18 mouse cellular contexts compared by ENCODE assay signal in the genomic region with DNA sequence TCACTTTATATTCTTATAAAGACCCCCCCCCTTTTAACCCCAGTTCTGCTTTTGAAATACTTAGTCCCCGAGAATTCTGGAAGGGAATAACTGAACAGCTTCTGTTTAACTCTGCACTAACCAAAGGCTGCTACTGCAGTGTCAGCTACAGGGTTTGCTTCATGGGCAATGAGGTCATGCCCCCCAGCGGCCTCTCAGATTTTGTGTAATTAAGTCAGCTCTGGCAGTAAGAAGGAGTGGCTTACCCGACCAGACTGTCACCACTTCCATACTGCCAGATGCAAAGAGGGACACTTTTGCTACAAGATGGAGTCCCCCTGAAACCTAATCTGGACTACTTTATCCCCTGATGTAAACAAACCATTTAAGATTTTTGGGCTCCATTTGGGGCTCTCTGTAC.
DNase-seq lines count a peak whose midpoint lies in the region; ATAC-seq lines count a peak whose summit lies in the region.
"Had no signal": no experiment of that assay in that cellular context is flagged by ENCODE, and none has a peak within 500 bp of the region (broad histone marks: within the 10 kb centered on the region; RNA-seq: fewer than 3 reads in every experiment).

No protein-coding gene starts in this region.

- H3K27ac ChIP-seq in kidney, embryonic 14.5 days (ENCODE audit: low read depth, low read length): peak overlapping the region; percentile 84
- peak overlapping the region; percentile 76 for H3K27ac ChIP-seq in embryonic facial prominence, embryonic 10.5 days (replicated peaks)
- H3K27ac ChIP-seq in forebrain, embryonic 14.5 days (ENCODE audit: low read depth, low read length): no peak overlapping the region
- H3K27ac ChIP-seq: hindbrain, embryonic 12.5 days; liver, embryonic 14.5 days; macrophage; midbrain, embryonic 13.5 days had no signal

- no peak overlapping the region for H3K9ac ChIP-seq in kidney, embryonic 14.5 days (ENCODE audit: low read depth, low read length)
- H3K9ac ChIP-seq in forebrain, embryonic 14.5 days (ENCODE audit: low read length): no peak overlapping the region
- H3K9ac ChIP-seq: heart, embryonic 15.5 days; hindbrain, embryonic 12.5 days; liver, embryonic 14.5 days; midbrain, embryonic 13.5 days had no signal

- WGBS in kidney, embryonic 14.5 days: 28% methylated on average over 3 of the region's 3 CpGs
- WGBS in embryonic facial prominence, embryonic 10.5 days: 27% methylated on average over 3 of the region's 3 CpGs
- WGBS in forebrain, embryonic 14.5 days: 47% methylated on average over 3 of the region's 3 CpGs

- no peak overlapping the region for H3K4me2 ChIP-seq in kidney, embryonic 14.5 days (replicated peaks; ENCODE audit: low read depth, low read length)
- no peak overlapping the region for H3K4me2 ChIP-seq in forebrain, embryonic 14.5 days (ENCODE audit: low read length)
- H3K4me2 ChIP-seq: heart, embryonic 15.5 days; hindbrain, embryonic 12.5 days; midbrain, embryonic 13.5 days had no signal

- H3K27me3 ChIP-seq in kidney, embryonic 14.5 days (ENCODE audit: control insufficient read depth, insufficient read depth, low read length): no peaks in the 10 kb centered on the region
- no peaks in the 10 kb centered on the region for H3K27me3 ChIP-seq in embryonic facial prominence, embryonic 10.5 days (replicated peaks; ENCODE audit: low read depth, poor library complexity, severe bottlenecking)
- no peaks in the 10 kb centered on the region for H3K27me3 ChIP-seq in forebrain, embryonic 14.5 days (replicated peaks; ENCODE audit: control insufficient read depth, insufficient read depth, low read length)
- H3K27me3 ChIP-seq: CH12.LX; heart, embryonic 15.5 days; hindbrain, embryonic 12.5 days; midbrain, embryonic 13.5 days had no signal

- peaks cover 45% of the 10 kb centered on the region for H3K4me1 ChIP-seq in kidney, embryonic 14.5 days (ENCODE audit: control insufficient read depth, insufficient read depth, low read length)
- peaks cover 59% of the 10 kb centered on the region for H3K4me1 ChIP-seq in embryonic facial prominence, embryonic 10.5 days
- no peaks in the 10 kb centered on the region for H3K4me1 ChIP-seq in forebrain, embryonic 14.5 days (ENCODE audit: control insufficient read depth, insufficient read depth, low read length)

- H3K9me3 ChIP-seq in kidney, embryonic 14.5 days (ENCODE audit: control insufficient read depth, low read length): no peaks in the 10 kb centered on the region
- H3K9me3 ChIP-seq in embryonic facial prominence, embryonic 10.5 days: no peaks in the 10 kb centered on the region
- no peaks in the 10 kb centered on the region for H3K9me3 ChIP-seq in forebrain, embryonic 14.5 days (replicated peaks; ENCODE audit: control insufficient read depth, low read length)
- H3K9me3 ChIP-seq: forebrain, embryonic 10.5 days; heart, embryonic 15.5 days; hindbrain, embryonic 12.5 days; midbrain, embryonic 13.5 days had no signal

- H3K36me3 ChIP-seq in kidney, embryonic 14.5 days (ENCODE audit: control insufficient read depth, insufficient read depth, low read length): peaks cover 2% of the 10 kb centered on the region; the same call in 1 of the 2 replicates
- peaks cover 8% of the 10 kb centered on the region for H3K36me3 ChIP-seq in embryonic facial prominence, embryonic 10.5 days (replicated peaks)
- H3K36me3 ChIP-seq in forebrain, embryonic 14.5 days (ENCODE audit: control insufficient read depth, insufficient read depth, low read length): peaks cover 36% of the 10 kb centered on the region
- H3K36me3 ChIP-seq: forebrain, embryonic 10.5 days had no signal

- DNase-seq in kidney, adult 18-20 months: no peak
- peak; percentile 52 for DNase-seq in 416B (ENCODE audit: low read depth)
- DNase-seq in embryonic facial prominence, embryonic 10.5 days (ENCODE audit: low spot score): peak; percentile 49
- DNase-seq in retina, embryonic 14.5 days (ENCODE audit: low spot score): peak; percentile 46
- no peak for DNase-seq in forebrain, embryonic 14.5 days (ENCODE audit: low spot score)
- DNase-seq: adrenal gland, postnatal 14 days; cerebellum, adult 9-10 months; kidney, adult 2 months; spleen, adult 18-20 months had no signal

- no peak for ATAC-seq in kidney, embryonic 14.5 days (ENCODE audit: low FRiP score, low TSS enrichment)
- no peak for ATAC-seq in forebrain, embryonic 14.5 days
- ATAC-seq in granulocyte monocyte progenitor cell, adult 5-6 weeks (replicated peaks; ENCODE audit: poor library complexity, severe bottlenecking): no peak
- ATAC-seq: midbrain, embryonic 13.5 days had no signal

- no peak overlapping the region for H3K4me3 ChIP-seq in kidney, embryonic 14.5 days (ENCODE audit: low read length)
- H3K4me3 ChIP-seq in embryonic facial prominence, embryonic 10.5 days: no peak overlapping the region
- H3K4me3 ChIP-seq in forebrain, embryonic 14.5 days (ENCODE audit: low read depth, low read length): no peak overlapping the region
- H3K4me3 ChIP-seq: forebrain, embryonic 10.5 days; heart, embryonic 15.5 days; hindbrain, embryonic 12.5 days; midbrain, embryonic 13.5 days had no signal

Comparison
In these comparisons a context has a peak if more than half of its experiments do, and no peak if none do; other contexts are left out.
1. DNase-seq: peak in 416B (single experiment), embryonic facial prominence, embryonic 10.5 days (single experiment) and retina, embryonic 14.5 days (single experiment); none in kidney, adult 18-20 months (single experiment) and forebrain, embryonic 14.5 days (single experiment).